ENCODE assay signal across 22 mouse cellular contexts in genomic region chr2:60216547-60217153, GRCm38 (mm10). TPM values are rescaled to one million over a fixed set of nuclear protein-coding genes. Genes with fewer than 3 reads are reported as not detected.
DNase-seq lines count a peak whose midpoint lies in the region; ATAC-seq and TF ChIP-seq lines count a peak whose summit lies in the region.
"Had no signal": no experiment of that assay in that cellular context is flagged by ENCODE, and none has a peak within 500 bp of the region (broad histone marks: within the 10 kb centered on the region; RNA-seq: fewer than 3 reads in every experiment).

No protein-coding gene starts in this region.

- no peak overlapping the region for H3K4me3 ChIP-seq in gastrocnemius, adult 2 months
- no peak overlapping the region for H3K4me3 ChIP-seq in lung, postnatal 0 days (ENCODE audit: low read depth, low read length)
- H3K4me3 ChIP-seq: forebrain, embryonic 13.5 days; heart, adult 2 months; heart, embryonic 15.5 days; hindbrain, embryonic 10.5 days; limb, embryonic 15.5 days; liver, embryonic 15.5 days; midbrain, embryonic 12.5 days had no signal

- intact Hi-C loops in gastrocnemius, adult 2 months (cut with DNase I): loop anchor here (5.0 kb wide), 1 partner anchor 334 kb away; the partner anchor contains the start of gene Wdsub1

- ATAC-seq in lung, postnatal 0 days: no peak
- ATAC-seq in CD4-positive, CD25-positive, alpha-beta regulatory T cell, adult 4 months: peak; percentile 54
- ATAC-seq: forebrain, embryonic 13.5 days; hindbrain, embryonic 16.5 days; intestine, embryonic 16.5 days had no signal

- H3K4me1 ChIP-seq in lung, postnatal 0 days (ENCODE audit: insufficient read depth, low read depth, low read length): peaks cover 24% of the 10 kb centered on the region; the same call in 1 of the 2 replicates

- H3K9me3 ChIP-seq in lung, postnatal 0 days (ENCODE audit: low read length): no peaks in the 10 kb centered on the region
- H3K9me3 ChIP-seq: forebrain, embryonic 13.5 days; heart, embryonic 15.5 days; hindbrain, embryonic 10.5 days; limb, embryonic 15.5 days; liver, embryonic 15.5 days; midbrain, embryonic 12.5 days had no signal

- no peaks in the 10 kb centered on the region for H3K27me3 ChIP-seq in lung, postnatal 0 days (replicated peaks; ENCODE audit: insufficient read depth, low read length)
- H3K27me3 ChIP-seq in splenic B cell, adult 2 months (ENCODE audit: control insufficient read depth, insufficient read depth, low read length, poor library complexity, severe bottlenecking): no peaks in the 10 kb centered on the region
- H3K27me3 ChIP-seq: forebrain, embryonic 13.5 days; heart, embryonic 15.5 days; limb, embryonic 15.5 days; liver, embryonic 15.5 days; midbrain, embryonic 12.5 days had no signal

- H3K4me2 ChIP-seq in lung, postnatal 0 days (replicated peaks; ENCODE audit: low read depth, low read length): no peak overlapping the region
- H3K4me2 ChIP-seq: forebrain, embryonic 13.5 days; heart, embryonic 15.5 days; limb, embryonic 15.5 days; liver, embryonic 15.5 days; midbrain, embryonic 12.5 days had no signal

- WGBS in lung, postnatal 0 days: 47% methylated on average over 4 of the region's 4 CpGs

- TF ChIP-seq CTCF in gastrocnemius, adult 2 months (IDR thresholded peaks at IDR 0.05): no peak
- TF ChIP-seq CTCF in lung, postnatal 0 days (IDR thresholded peaks at IDR 0.05): no peak

- no peak for TF ChIP-seq EP300 in lung, postnatal 0 days (IDR thresholded peaks at IDR 0.05)

- no peak for DNase-seq in gastrocnemius, adult 2 months
- no peak for DNase-seq in gastrocnemius, adult 18-20 months (ENCODE audit: low spot score)
- peak; percentile 15 for DNase-seq in lung, postnatal 0 days (ENCODE audit: low spot score)
- DNase-seq in lung, postnatal 10 days: no peak
- peak; percentile 22 for DNase-seq in splenic B cell, adult 2 months (ENCODE audit: low read depth, low spot score)
- DNase-seq in spleen, postnatal 36 days (ENCODE audit: low spot score in 2 of 2): no peak
- DNase-seq: adrenal gland, postnatal 14 days; cerebellum, adult 9-10 months; gastrocnemius, postnatal 25 days; heart, adult 2 months; kidney, adult 9 months; kidney, postnatal 25 days; thymus, postnatal 4 days had no signal

- H3K36me3 ChIP-seq in lung, postnatal 0 days (ENCODE audit: insufficient read depth, low read length): no peaks in the 10 kb centered on the region
- no peaks in the 10 kb centered on the region for H3K36me3 ChIP-seq in splenic B cell, adult 2 months (ENCODE audit: control insufficient read depth, insufficient read depth, low read length, poor library complexity, severe bottlenecking)
- H3K36me3 ChIP-seq: limb, embryonic 15.5 days had no signal

- H3K27ac ChIP-seq in gastrocnemius, adult 2 months: peak overlapping the region; percentile 13; the same call in 1 of the 2 replicates
- H3K27ac ChIP-seq in lung, postnatal 0 days (ENCODE audit: low read length): no peak overlapping the region
- H3K27ac ChIP-seq: forebrain, embryonic 13.5 days; heart, adult 2 months; heart, embryonic 15.5 days; hindbrain, embryonic 10.5 days; liver, embryonic 15.5 days; midbrain, embryonic 12.5 days had no signal

- H3K9ac ChIP-seq in lung, postnatal 0 days (replicated peaks; ENCODE audit: low read depth): no peak overlapping the region
- H3K9ac ChIP-seq: forebrain, embryonic 13.5 days; heart, embryonic 15.5 days; limb, embryonic 15.5 days; liver, embryonic 15.5 days; midbrain, embryonic 12.5 days had no signal

RNA-seq across cellular contexts. Expression of gene March7, which starts 7.0 kb away (rescaled TPM):
- 10 to 100 TPM; 21.2 to 38.7 TPM for total RNA-seq in gastrocnemius, adult 2 months (2021)
- total RNA-seq in gastrocnemius, adult 18-20 months (2021): 10 to 100 TPM; 23.2 to 26.8 TPM
- polyA plus RNA-seq in lung, postnatal 0 days (2015; fragmentation: Nextera tagmentation; extraction: Ambion mirVana): 46.8 and 64.1 TPM in 2 replicates
- polyA plus RNA-seq in CD4-positive, CD25-positive, alpha-beta regulatory T cell, adult 4 months (2017; shearing (Covaris generic)): 100 to 1,000 TPM; 101 to 104 TPM

RNA-seq across cellular contexts. Expression of gene Baz2b, which starts 7.0 kb away (rescaled TPM):
- total RNA-seq in gastrocnemius, adult 2 months (2021): 10 to 100 TPM; 31.3 to 35.3 TPM
- 10 to 100 TPM; 29.5 to 35.1 TPM for total RNA-seq in gastrocnemius, adult 18-20 months (2021)
- polyA plus RNA-seq in lung, postnatal 0 days (2015; fragmentation: Nextera tagmentation; extraction: Ambion mirVana): 63.0 and 64.9 TPM in 2 replicates
- polyA plus RNA-seq in CD4-positive, CD25-positive, alpha-beta regulatory T cell, adult 4 months (2017; shearing (Covaris generic)): 10 to 100 TPM; 30.7 to 38.0 TPM

Comparison
In these comparisons a context has a peak if more than half of its experiments do, and no peak if none do; other contexts are left out.
1. DNase-seq: peak in lung, postnatal 0 days (single experiment) and splenic B cell, adult 2 months (single experiment); none in gastrocnemius, adult 2 months (single experiment), gastrocnemius, adult 18-20 months (single experiment), lung, postnatal 10 days (single experiment) and spleen, postnatal 36 days (0 of 2).